Mouse (Mus musculus) heart, embryonic 11.5 days (tissue): ENCODE measurements around the gene Gtf2h2. TPM values are rescaled to one million over a fixed set of nuclear protein-coding genes. Genes with fewer than 3 reads are reported as not detected.
"Not testable (repeated sequence)": the region's sequence is repeated elsewhere in the genome, so short reads cannot be mapped to it uniquely, and the experiment has no call there.

Experiments
- ATAC-seq: fragments of 200-750 bp; cut with Nextera tagmentation; replicated peaks from 2 replicates; pipeline ENCODE4 v1.8.0; 2017; ENCODE audit warnings: moderate library complexity; ENCODE audit not compliant: insufficient number of reproducible peaks, low FRiP score, low TSS enrichment
- H3K27ac ChIP-seq: fragments of 300-500 bp; sonication (generic); 2 replicates; pipeline ENCODE4 v1.5.1; 2014; ENCODE audit warnings: mild to moderate bottlenecking, low read depth, low read length
- H3K27me3 ChIP-seq: fragments of 300-500 bp; sonication (generic); 2 replicates; pipeline ENCODE4 v1.6.1; 2014; ENCODE audit warnings: mild to moderate bottlenecking, low read length, mixed read lengths; ENCODE audit not compliant: control insufficient read depth, insufficient read depth
- H3K36me3 ChIP-seq: fragments of 300-500 bp; sonication (generic); 2 replicates; pipeline ENCODE4 v1.6.1; 2014; ENCODE audit warnings: mild to moderate bottlenecking, low read length, moderate library complexity, mixed read lengths; ENCODE audit not compliant: control insufficient read depth, insufficient read depth
- H3K4me1 ChIP-seq: fragments of 300-500 bp; sonication (generic); 2 replicates; pipeline ENCODE4 v1.6.1; 2014; ENCODE audit warnings: low read length; ENCODE audit not compliant: control insufficient read depth, insufficient read depth
- H3K4me2 ChIP-seq: fragments of 300-500 bp; sonication (generic); 2 replicates; pipeline ENCODE4 v1.6.1; 2014; ENCODE audit warnings: mild to moderate bottlenecking, moderate library complexity
- H3K4me3 ChIP-seq: fragments of 300-500 bp; sonication (generic); 2 replicates; pipeline ENCODE4 v1.5.1; 2014; ENCODE audit warnings: low read depth, low read length
- H3K9ac ChIP-seq: fragments of 300-500 bp; sonication (generic); 2 replicates; pipeline ENCODE4 v1.6.1; 2014; ENCODE audit warnings: mild to moderate bottlenecking, low read depth, low read length, moderate library complexity
- H3K9me3 ChIP-seq: fragments of 300-500 bp; sonication (generic); replicated peaks from 2 replicates; pipeline ENCODE4 v1.6.1; 2016; ENCODE audit warnings: low read length; ENCODE audit not compliant: control insufficient read depth
- WGBS: fragments of 180-500 bp; shearing (Covaris S2); extraction: QIAGEN DNeasy Blood & Tissue Kit; methylation state at CpG from one replicate; pipeline ENCODE4 v1.1.7; 2014; ENCODE audit not compliant: insufficient replicate concordance; 5-methylcytosine and 5-hydroxymethylcytosine counted together
- polyA plus RNA-seq: library from polyadenylated mRNA; unstranded; fragments of >200 nt; fragmentation: Nextera tagmentation; extraction: Ambion mirVana; gene quantifications from 2 replicates; pipeline ENCODE4 v1.2.1, GENCODE M21; 2014

The Gtf2h2 gene
- polyA plus RNA-seq, 1 experiment from 2014 or later: 54.9 TPM

DNA sequence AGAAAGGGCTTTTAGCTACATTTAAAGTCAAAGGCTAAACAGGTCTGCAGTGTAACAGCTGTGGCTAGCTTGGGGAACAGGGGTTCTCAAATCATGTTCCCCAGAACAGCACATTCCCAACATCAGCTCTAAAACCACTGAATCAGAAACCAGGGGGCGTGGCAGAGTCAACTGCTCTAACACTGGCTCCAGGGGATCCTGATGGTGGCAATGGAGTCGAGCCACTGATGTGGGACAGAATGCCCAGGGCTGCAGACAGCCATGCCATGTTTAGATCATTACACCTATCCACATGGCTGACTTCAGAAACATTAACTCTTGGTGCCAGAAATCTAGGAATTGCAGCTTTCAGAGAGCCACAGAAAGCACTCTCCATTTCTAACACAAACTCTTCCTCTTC, 26.8 kb upstream of the Gtf2h2 start:
- Histone ChIP-seq H3K9me3 (no peaks in the 10 kb centered on the region), H3K27me3 (no peaks in the 10 kb centered on the region), H3K4me3 (no peak overlapping the region), H3K27ac (no peak overlapping the region), H3K36me3 (no peaks in the 10 kb centered on the region), H3K4me2 (no peak overlapping the region), H3K9ac (no peak overlapping the region), H3K4me1 (no peaks in the 10 kb centered on the region)
- WGBS: 56% methylated on average over 2 of the region's 2 CpGs
- no peak for ATAC-seq

- 70% methylated on average over 6 of the region's 6 CpGs for WGBS
- H3K4me3 ChIP-seq: no peak overlapping the region
- no peaks in the 10 kb centered on the region for H3K9me3 ChIP-seq
- no peaks in the 10 kb centered on the region for H3K36me3 ChIP-seq
- H3K27ac ChIP-seq: no peak overlapping the region
- no peaks in the 10 kb centered on the region for H3K4me1 ChIP-seq
- no peak overlapping the region for H3K4me2 ChIP-seq
- no peak for ATAC-seq
- H3K9ac ChIP-seq: no peak overlapping the region
- H3K27me3 ChIP-seq: no peaks in the 10 kb centered on the region
Observed at GRCm38 (mm10) chr13:100518191-100518590, 25.8 kb upstream of the Gtf2h2 start.

DNA sequence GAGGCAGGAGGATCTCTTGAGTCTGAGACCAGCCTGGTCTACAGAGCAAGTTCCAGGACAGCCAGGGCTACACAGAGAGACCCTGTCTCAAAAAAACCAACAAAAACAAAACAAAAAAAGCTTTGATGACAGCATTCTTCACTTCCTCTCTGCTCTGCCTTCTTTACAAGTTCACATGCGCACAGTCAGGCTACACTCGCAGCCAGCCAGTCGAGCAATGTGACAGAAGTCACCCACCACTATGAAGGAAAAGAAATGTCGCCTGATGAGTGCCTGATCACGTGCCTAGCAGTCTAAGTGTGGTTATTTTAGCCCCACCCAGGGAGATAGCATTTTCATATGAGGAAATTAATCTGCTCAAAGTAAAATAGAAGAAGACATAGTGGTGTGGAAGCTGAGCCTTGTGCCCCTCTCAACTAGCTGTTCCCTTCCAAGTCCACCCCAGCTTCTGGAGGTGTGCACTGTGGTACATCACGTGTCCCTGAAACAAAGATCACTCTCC, 25.3 kb upstream of the Gtf2h2 start:
- ATAC-seq: no peak
- 80% methylated on average over 6 of the region's 6 CpGs for WGBS
- H3K27ac ChIP-seq: no peak overlapping the region
- no peaks in the 10 kb centered on the region for H3K27me3 ChIP-seq
- no peaks in the 10 kb centered on the region for H3K4me1 ChIP-seq
- H3K4me3 ChIP-seq: no peak overlapping the region
- H3K4me2 ChIP-seq: no peak overlapping the region
- H3K9me3 ChIP-seq: no peaks in the 10 kb centered on the region
- no peaks in the 10 kb centered on the region for H3K36me3 ChIP-seq
- H3K9ac ChIP-seq: no peak overlapping the region

DNA sequence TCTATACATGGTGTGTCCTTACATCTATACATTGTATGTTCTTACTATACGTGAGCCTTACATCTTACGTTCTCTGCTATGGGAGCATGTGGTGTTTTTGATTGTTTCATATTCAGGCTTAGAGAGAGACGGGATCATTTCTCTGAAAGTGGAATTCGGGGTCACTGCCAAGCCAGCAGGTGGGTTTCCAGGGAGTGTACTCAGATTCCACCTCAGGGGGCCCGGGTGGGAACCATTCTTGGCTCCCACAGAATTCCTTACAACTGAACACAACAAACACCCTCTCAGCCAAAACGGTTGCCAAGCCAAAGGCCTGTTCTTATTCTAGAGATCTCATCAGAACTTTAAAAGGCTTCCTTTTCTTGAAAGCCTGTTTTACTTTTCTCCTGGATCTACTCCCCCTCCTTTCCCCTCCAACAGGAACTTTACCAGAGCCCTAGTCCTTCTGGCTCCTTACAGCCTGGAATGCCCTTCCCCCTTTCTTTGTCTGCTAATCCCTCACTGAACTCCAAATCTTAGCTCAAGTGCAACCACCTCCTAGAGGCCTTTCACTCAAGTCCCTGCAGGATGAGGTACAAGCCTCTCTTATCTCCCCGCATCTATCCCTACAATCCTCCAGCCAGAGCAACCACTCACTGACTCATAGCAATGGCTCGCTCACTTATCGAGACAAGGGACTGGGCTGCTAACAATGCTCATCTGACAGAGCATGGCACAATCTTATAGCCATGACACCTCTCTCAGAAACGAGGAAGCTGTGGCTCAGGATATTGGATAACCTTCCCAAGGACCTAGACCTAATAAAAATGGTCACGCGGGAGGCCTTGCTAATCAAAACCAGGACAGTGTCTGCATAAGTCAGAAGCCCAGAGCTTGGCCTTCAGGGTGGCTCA, 24.1 kb upstream of the Gtf2h2 start:
- Histone ChIP-seq H3K9ac (no peak overlapping the region), H3K9me3 (no peaks in the 10 kb centered on the region), H3K4me1 (no peaks in the 10 kb centered on the region), H3K27ac (no peak overlapping the region), H3K4me3 (no peak overlapping the region), H3K27me3 (no peaks in the 10 kb centered on the region), H3K4me2 (no peak overlapping the region), H3K36me3 (no peaks in the 10 kb centered on the region)
- 50% methylated on average over 12 of the region's 12 CpGs for WGBS
- ATAC-seq: no peak

DNA sequence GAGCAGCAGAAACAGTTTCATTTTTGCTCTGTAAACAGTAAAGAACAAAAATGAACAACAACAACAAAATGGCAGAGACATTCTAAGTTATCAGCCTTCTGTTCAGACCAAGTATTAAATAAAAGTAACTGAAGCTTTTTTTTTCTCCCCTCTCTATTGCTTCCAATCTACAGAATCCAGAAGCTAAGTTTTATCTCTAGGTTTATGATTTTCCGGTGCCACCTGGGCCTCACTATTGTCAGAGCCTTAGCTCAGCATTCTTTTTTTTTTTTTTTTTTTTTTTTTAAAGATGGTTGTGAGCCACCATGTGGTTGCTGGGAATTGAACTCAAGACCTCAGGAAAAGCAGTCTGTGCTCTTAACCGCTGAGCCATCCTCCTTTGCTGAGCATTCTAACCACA, 20.4 kb upstream of the Gtf2h2 start:
- no peak overlapping the region for H3K9ac ChIP-seq
- H3K36me3 ChIP-seq: no peaks in the 10 kb centered on the region
- no peak overlapping the region for H3K4me3 ChIP-seq
- H3K27ac ChIP-seq: no peak overlapping the region
- H3K27me3 ChIP-seq: no peaks in the 10 kb centered on the region
- no peak for ATAC-seq
- WGBS: 70% methylated on average over 2 of the region's 2 CpGs
- no peak overlapping the region for H3K4me2 ChIP-seq
- no peaks in the 10 kb centered on the region for H3K9me3 ChIP-seq
- H3K4me1 ChIP-seq: no peaks in the 10 kb centered on the region

- ATAC-seq: no peak
- Histone ChIP-seq H3K4me2 (no peak overlapping the region), H3K9ac (no peak overlapping the region), H3K4me1 (no peaks in the 10 kb centered on the region), H3K27ac (no peak overlapping the region), H3K36me3 (no peaks in the 10 kb centered on the region), H3K9me3 (no peaks in the 10 kb centered on the region), H3K27me3 (no peaks in the 10 kb centered on the region), H3K4me3 (no peak overlapping the region)
- WGBS: 48% methylated on average over 4 of the region's 4 CpGs
Observed at GRCm38 (mm10) chr13:100511860-100512364, 19.5 kb upstream of the Gtf2h2 start.

DNA sequence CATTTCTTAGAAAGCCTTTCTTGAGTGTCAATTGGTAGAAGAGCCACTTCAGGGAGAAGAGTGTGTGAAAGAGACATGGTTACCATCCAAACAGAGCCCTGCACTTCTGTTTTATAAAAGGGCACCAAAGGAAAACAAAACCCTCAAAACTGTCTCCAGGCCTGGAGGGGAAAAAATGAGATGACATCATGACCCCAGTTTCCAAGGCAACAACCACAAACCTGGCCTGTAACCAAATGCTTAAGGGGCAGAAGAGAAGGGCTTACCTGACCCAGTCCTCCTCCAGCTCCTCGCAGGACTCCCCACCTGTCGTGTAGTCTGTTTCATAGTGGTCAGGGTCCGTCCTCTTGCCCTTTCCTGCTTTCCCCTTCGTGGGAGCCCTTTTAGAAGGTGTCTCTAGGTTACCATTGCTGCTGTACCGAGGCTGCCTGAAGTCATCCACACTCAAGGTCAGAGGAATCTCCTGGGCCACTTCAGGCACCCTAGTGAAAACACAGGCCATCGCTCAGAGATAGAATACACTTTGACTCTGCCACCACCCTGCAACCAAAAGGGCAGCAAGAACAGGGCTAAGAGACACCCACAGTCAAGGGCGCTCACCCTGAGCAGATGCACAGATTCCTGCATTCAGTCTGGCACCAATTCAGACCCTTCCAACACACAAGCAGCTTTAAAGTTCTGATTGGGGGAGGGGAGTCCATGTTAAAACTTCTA, 18.9 kb upstream of the Gtf2h2 start:
- WGBS: 65% methylated on average over 7 of the region's 7 CpGs
- Histone ChIP-seq H3K4me3 (no peak overlapping the region), H3K9ac (no peak overlapping the region), H3K27ac (no peak overlapping the region), H3K4me2 (no peak overlapping the region), H3K9me3 (no peaks in the 10 kb centered on the region), H3K4me1 (no peaks in the 10 kb centered on the region), H3K27me3 (no peaks in the 10 kb centered on the region), H3K36me3 (no peaks in the 10 kb centered on the region)
- ATAC-seq: no peak

DNA sequence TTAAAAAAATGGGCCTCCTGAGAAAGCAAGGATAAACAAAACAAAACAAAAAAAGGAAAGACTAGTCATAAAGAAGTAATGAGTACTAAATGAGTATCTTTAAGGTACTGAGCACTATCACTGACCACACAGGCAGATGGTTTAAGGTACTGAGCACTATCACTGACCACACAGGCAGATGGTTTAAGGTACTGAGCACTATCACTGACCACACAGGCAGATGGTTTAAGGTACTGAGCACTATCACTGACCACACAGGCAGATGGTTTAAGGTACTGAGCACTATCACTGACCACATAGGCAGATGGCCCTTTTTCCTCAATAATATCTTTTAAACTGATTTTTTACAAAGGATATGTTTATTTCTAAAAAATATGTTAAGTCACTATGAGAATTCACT, 7.2 kb upstream of the Gtf2h2 start:
- H3K36me3 ChIP-seq, H3K4me1 ChIP-seq, H3K9me3 ChIP-seq, H3K27me3 ChIP-seq, ATAC-seq, H3K27ac ChIP-seq, H3K4me3 ChIP-seq, H3K9ac ChIP-seq, H3K4me2 ChIP-seq: not testable (repeated sequence)
